Mouse (Mus musculus): ENCODE results near the gene Cnih2. TPM values are rescaled to one million over a fixed set of nuclear protein-coding genes. Genes with fewer than 3 reads are reported as not detected.

The Cnih2 gene
- total and polyA plus RNA-seq, 3 experiments = 0.72 to 1.7 TPM; not detected in 1

DNA sequence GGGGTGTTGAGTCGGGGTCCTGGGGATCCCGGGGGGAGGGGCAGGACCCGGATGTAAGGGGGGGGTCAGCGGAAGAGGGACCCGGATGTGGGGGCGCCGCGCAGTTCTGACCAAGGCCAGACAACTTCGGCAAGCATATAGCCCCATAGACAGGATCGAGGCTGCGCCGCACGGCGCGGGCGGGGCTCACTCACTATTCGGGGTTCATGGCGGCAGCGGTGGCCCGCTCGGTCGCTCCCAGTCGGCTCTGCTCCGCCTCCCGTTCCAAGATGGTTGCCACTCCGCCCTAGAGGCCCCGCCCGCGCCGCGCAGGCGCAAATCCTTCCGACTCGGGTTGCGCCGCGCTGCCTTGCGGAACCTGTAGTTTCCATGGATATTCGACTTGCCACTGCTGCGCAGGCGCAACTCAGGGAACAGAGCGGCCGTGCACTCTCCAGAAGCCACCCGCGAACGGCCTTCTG is 8.4 kb upstream of the Cnih2 start, which contains the start of gene Rab1b:
Gene Rab1b (minus strand): TSS at position 342 of the 461 bp plus-strand sequence.
- dilution Hi-C loops (cut with MboI; ENCODE audit: extremely low pct_ligation_motif_present, extremely low pct_unique_long_range_greater_than_20kb, low sequenced_read_pairs) = no loop called here
- in situ Hi-C loops (cut with MboI; ENCODE audit: low pct_ligation_motif_present, low pct_unique_long_range_greater_than_20kb, low sequenced_read_pairs) = no loop called here

DNA sequence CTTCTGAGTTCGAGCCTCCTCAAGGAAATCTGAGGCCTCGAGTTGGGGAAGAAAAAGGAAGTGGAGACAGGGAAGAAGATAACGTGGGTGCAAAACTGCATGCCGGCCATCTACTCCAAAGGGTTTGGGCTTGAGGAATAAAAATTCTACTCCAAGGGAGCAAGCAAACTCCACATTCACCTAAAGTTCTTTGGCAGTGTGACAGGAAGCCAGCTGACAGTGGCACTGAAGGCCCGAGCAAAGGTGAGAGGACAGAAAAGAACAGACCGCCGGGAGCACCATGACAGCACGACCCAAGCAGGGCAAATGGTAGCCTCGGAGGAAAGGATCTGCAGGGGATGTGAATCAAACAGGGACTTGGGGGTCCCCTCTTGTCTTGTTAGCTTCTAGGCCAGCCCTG is 7.8 kb upstream of the Cnih2 start:
- H3K9ac ChIP-seq (ENCODE audit: insufficient read depth, low read depth) = peak overlapping the region; percentile 84
- H3K9me3 ChIP-seq (replicated peaks; ENCODE audit: low read length) = no peaks in the 10 kb centered on the region
- H3K4me1 ChIP-seq (ENCODE audit: control insufficient read depth in 1 of 2, insufficient read depth in 2 of 2) = peaks cover 6 to 22% of the 10 kb centered on the region in 2 experiments; a peak in 3 of 4 replicates
- dilution Hi-C loops (cut with MboI; ENCODE audit: extremely low pct_ligation_motif_present, extremely low pct_unique_long_range_greater_than_20kb, low sequenced_read_pairs) = no loop called here
- no peaks in the 10 kb centered on the region for H3K27me3 ChIP-seq (replicated peaks)
- in situ Hi-C loops (cut with MboI; ENCODE audit: low pct_ligation_motif_present, low pct_unique_long_range_greater_than_20kb, low sequenced_read_pairs) = no loop called here
- peaks cover 5% of the 10 kb centered on the region; the same call in 1 of the 2 replicates for H3K79me2 ChIP-seq (replicated peaks; ENCODE audit: control insufficient read depth, extremely low read depth, insufficient read depth, poor library complexity, severe bottlenecking)
- H3K27ac ChIP-seq (ENCODE audit: insufficient read depth, low read depth) = no peak overlapping the region; the same call in 1 of the 2 replicates
- H3K4me3 ChIP-seq (replicated peaks in 1 of 3; ENCODE audit: low read depth in 2 of 3, low read length in 2 of 3, poor library complexity in 1 of 3) = peak overlapping the region; percentile 78 to 85 (median 81)
- peaks cover 46 to 73% of the 10 kb centered on the region in 2 experiments for H3K36me3 ChIP-seq (replicated peaks in 1 of 2; ENCODE audit: control insufficient read depth in 1 of 2, insufficient read depth in 1 of 2, low read length in 1 of 2)
- H3K4me2 ChIP-seq (ENCODE audit: insufficient read depth, low read depth, poor library complexity, severe bottlenecking) = peak overlapping the region; percentile 88
- TF ChIP-seq CHD1 (IDR thresholded peaks at IDR 0.05; ENCODE audit: low read depth, low read length) = 0 out of 2 replicates have a peak, but pooled peaks have one; percentile 37
- no peak for TF ChIP-seq NRF1 (IDR thresholded peaks at IDR 0.05; ENCODE audit: low read depth, low read length)
- no peak for DNase-seq (ENCODE audit: extremely low read depth)

More for the DNA sequence above, 8.4 kb upstream of the Cnih2 start, which contains the start of gene Rab1b:
- peak; percentile 97 for DNase-seq (ENCODE audit: extremely low read depth)
- TF ChIP-seq MAFK (IDR thresholded peaks at IDR 0.05; ENCODE audit: insufficient replicate concordance, low read length) = no peak
- no peak for TF ChIP-seq USF1 (IDR thresholded peaks at IDR 0.05; ENCODE audit: low read depth, low read length)
- TF ChIP-seq GABPA (IDR thresholded peaks at IDR 0.05; ENCODE audit: insufficient replicate concordance, low read depth, low read length) = peak; percentile 21; the same call in 1 of the 2 replicates
- TF ChIP-seq MXI1 (IDR thresholded peaks at IDR 0.05; ENCODE audit: low read depth, low read length) = no peak; the same call in 1 of the 2 replicates
- no peak for TF ChIP-seq E2F4 (IDR thresholded peaks at IDR 0.05; ENCODE audit: insufficient replicate concordance, low read depth, low read length)
- TF ChIP-seq HCFC1 (IDR thresholded peaks at IDR 0.05; ENCODE audit: low read depth, low read length) = peak; percentile 96
- no peak for TF ChIP-seq ZC3H11A (IDR thresholded peaks at IDR 0.05; ENCODE audit: low read depth, low read length)
- TF ChIP-seq EP300 (IDR thresholded peaks at IDR 0.05; ENCODE audit: low read length) = no peak
- no peak for TF ChIP-seq CTCF (conservative IDR thresholded peaks at IDR 0.05 in 1 of 2, IDR thresholded peaks at IDR 0.05 in 1 of 2; ENCODE audit: low read depth in 2 of 2, low read length in 2 of 2)
- no peak for TF ChIP-seq ETS1 (conservative IDR thresholded peaks at IDR 0.05; ENCODE audit: low read depth, low read length)
- TF ChIP-seq ELF1 (IDR thresholded peaks at IDR 0.05; ENCODE audit: low read depth, low read length) = peak; percentile 76
- TF ChIP-seq IRF4 (IDR thresholded peaks at IDR 0.05; ENCODE audit: low read depth, low read length) = peak; percentile 4; the same call in 1 of the 2 replicates
- TF ChIP-seq JUND (conservative IDR thresholded peaks at IDR 0.05; ENCODE audit: low read depth, low read length) = no peak
- TF ChIP-seq CHD1 (IDR thresholded peaks at IDR 0.05; ENCODE audit: low read depth, low read length) = no peak
- TF ChIP-seq JUN (IDR thresholded peaks at IDR 0.05; ENCODE audit: insufficient read depth, low read depth, low read length) = no peak
- no peak for TF ChIP-seq TBP (conservative IDR thresholded peaks at IDR 0.05; ENCODE audit: low read depth, low read length)
- TF ChIP-seq USF2 (conservative IDR thresholded peaks at IDR 0.05; ENCODE audit: low read depth, low read length) = no peak
- TF ChIP-seq NELFE (IDR thresholded peaks at IDR 0.05; ENCODE audit: low read depth, low read length) = peak; percentile 80
- TF ChIP-seq MAX (IDR thresholded peaks at IDR 0.05; ENCODE audit: low read length) = no peak
- TF ChIP-seq MAZ (IDR thresholded peaks at IDR 0.05; ENCODE audit: low read depth, low read length) = peak; percentile 95
- TF ChIP-seq NRF1 (IDR thresholded peaks at IDR 0.05; ENCODE audit: low read depth, low read length) = peak; percentile 98
- TF ChIP-seq KAT2A (IDR thresholded peaks at IDR 0.05; ENCODE audit: insufficient replicate concordance, low read length) = peak; percentile 88; the same call in 1 of the 2 replicates
- no peak for TF ChIP-seq UBTF (IDR thresholded peaks at IDR 0.05; ENCODE audit: low read depth, low read length)
- TF ChIP-seq CHD2 (IDR thresholded peaks at IDR 0.05; ENCODE audit: low read length) = peak; percentile 56; the same call in 1 of the 2 replicates
- TF ChIP-seq MEF2A (IDR thresholded peaks at IDR 0.05; ENCODE audit: borderline replicate concordance, low read depth, low read length) = no peak
- TF ChIP-seq ZKSCAN1 (IDR thresholded peaks at IDR 0.05; ENCODE audit: borderline replicate concordance, low read depth, low read length) = no peak
- 0 out of 2 replicates have a peak, but pooled peaks have one; percentile 36 for TF ChIP-seq POLR2AphosphoS2 (IDR thresholded peaks at IDR 0.05; ENCODE audit: low read depth, low read length)
- TF ChIP-seq SMC3 (IDR thresholded peaks at IDR 0.05; ENCODE audit: low read depth, low read length) = no peak
- TF ChIP-seq RCOR1 (conservative IDR thresholded peaks at IDR 0.05; ENCODE audit: low read depth, low read length) = no peak
- 0 out of 2 replicates have a peak, but pooled peaks have one; percentile 10 for TF ChIP-seq SIN3A (IDR thresholded peaks at IDR 0.05; ENCODE audit: low read length)
- no peak for TF ChIP-seq MYC (IDR thresholded peaks at IDR 0.05; ENCODE audit: low read depth, low read length)
- no peak for TF ChIP-seq PAX5 (IDR thresholded peaks at IDR 0.05; ENCODE audit: low read length)
- TF ChIP-seq TCF12 (IDR thresholded peaks at IDR 0.05; ENCODE audit: low read depth, low read length) = no peak; the same call in 1 of the 2 replicates
- no peak for TF ChIP-seq ZNF384 (IDR thresholded peaks at IDR 0.05; ENCODE audit: low read depth, low read length)
- TF ChIP-seq RAD21 (IDR thresholded peaks at IDR 0.05; ENCODE audit: low read depth, low read length) = no peak
- TF ChIP-seq ZMIZ1 (IDR thresholded peaks at IDR 0.05; ENCODE audit: low read depth, low read length) = no peak
- TF ChIP-seq BHLHE40 (IDR thresholded peaks at IDR 0.05; ENCODE audit: low read depth, low read length) = no peak
- peak; percentile 79 for TF ChIP-seq POLR2A (IDR thresholded peaks at IDR 0.05; ENCODE audit: low read depth, low read length)
- Histone ChIP-seq H3K4me2 (ENCODE audit: insufficient read depth, low read depth, poor library complexity, severe bottlenecking) (peak within 1 kb of the TSS; percentile 88), H3K27me3 (replicated peaks) (no peaks in the 10 kb centered on the region), H3K4me1 (ENCODE audit: control insufficient read depth in 1 of 2, insufficient read depth in 2 of 2) (peaks cover 6 to 22% of the 10 kb centered on the region in 2 experiments; a peak in 3 of 4 replicates), H3K9ac (ENCODE audit: insufficient read depth, low read depth) (peak within 1 kb of the TSS; percentile 84), H3K4me3 (replicated peaks in 1 of 3; ENCODE audit: low read depth in 2 of 3, low read length in 2 of 3, poor library complexity in 1 of 3) (peak within 1 kb of the TSS; percentile 78 to 85 (median 81)), H3K36me3 (replicated peaks in 1 of 2; ENCODE audit: control insufficient read depth in 1 of 2, insufficient read depth in 1 of 2, low read length in 1 of 2) (peaks cover 46 to 73% of the 10 kb centered on the region in 2 experiments), H3K79me2 (replicated peaks; ENCODE audit: control insufficient read depth, extremely low read depth, insufficient read depth, poor library complexity, severe bottlenecking) (peaks cover 5% of the 10 kb centered on the region; the same call in 1 of the 2 replicates), H3K27ac (ENCODE audit: insufficient read depth, low read depth) (no peak within 1 kb of the TSS; the same call in 1 of the 2 replicates), H3K9me3 (replicated peaks; ENCODE audit: low read length) (no peaks in the 10 kb centered on the region)
